Mouse (Mus musculus) lung, postnatal 0 days (tissue): Measurements from ENCODE around the gene Mau2. TPM values are rescaled to one million over a fixed set of nuclear protein-coding genes. Genes with fewer than 3 reads are reported as not detected.

Experiments
- ATAC-seq: fragments of 200-750 bp; cut with Nextera tagmentation; 2 replicates; pipeline ENCODE4 v1.8.0; 2017; ENCODE audit warnings: moderate library complexity
- DNase-seq: peaks from one replicate; pipeline ENCODE4 v3.0.0-alpha.2; 2016; ENCODE audit warnings: low spot score
- H3K27ac ChIP-seq: fragments of 300-500 bp; sonication (generic); 2 replicates; pipeline ENCODE4 v1.5.1; 2014; ENCODE audit warnings: antibody characterized with exemption, mild to moderate bottlenecking, low read length, mixed read lengths
- H3K27me3 ChIP-seq: fragments of 300-500 bp; sonication (generic); replicated peaks from 2 replicates; pipeline ENCODE4 v1.6.1; 2014; ENCODE audit warnings: low read length, mixed read lengths; ENCODE audit not compliant: insufficient read depth
- H3K36me3 ChIP-seq: fragments of 300-500 bp; sonication (generic); 2 replicates; pipeline ENCODE4 v1.6.1; 2014; ENCODE audit warnings: low read length, mixed read lengths; ENCODE audit not compliant: insufficient read depth
- H3K4me1 ChIP-seq: fragments of 300-500 bp; sonication (generic); 2 replicates; pipeline ENCODE4 v1.6.1; 2014; ENCODE audit warnings: antibody characterized with exemption, low read depth, low read length, mixed read lengths; ENCODE audit not compliant: insufficient read depth
- H3K4me2 ChIP-seq: fragments of 300-500 bp; sonication (generic); replicated peaks from 2 replicates; pipeline ENCODE4 v1.6.1; 2014; ENCODE audit warnings: low read depth, mild to moderate bottlenecking, low read length, moderate library complexity, mixed read lengths
- H3K4me3 ChIP-seq: fragments of 300-500 bp; sonication (generic); 2 replicates; pipeline ENCODE4 v1.5.1; 2014; ENCODE audit warnings: low read depth, low read length
- H3K9ac ChIP-seq: fragments of 300-500 bp; sonication (generic); replicated peaks from 2 replicates; pipeline ENCODE4 v1.6.1; 2014; ENCODE audit warnings: low read depth, mild to moderate bottlenecking
- H3K9me3 ChIP-seq: fragments of 300-500 bp; sonication (generic); 2 replicates; pipeline ENCODE4 v1.6.1; 2016; ENCODE audit warnings: low read length, mixed read lengths
- CTCF ChIP-seq: IDR thresholded peaks from 2 replicates; pipeline ENCODE4 v1.5.1; 2016; ENCODE audit warnings: antibody characterized with exemption, mild to moderate bottlenecking
- EP300 ChIP-seq: IDR thresholded peaks from 2 replicates; pipeline ENCODE4 v1.6.1; 2016; ENCODE audit warnings: antibody characterized with exemption, mild to moderate bottlenecking, control low read depth
- WGBS: fragments of 180-500 bp; shearing (Covaris S2); extraction: QIAGEN DNeasy Blood & Tissue Kit; methylation state at CpG from one replicate; pipeline ENCODE4 v1.1.7; 2014; 5-methylcytosine and 5-hydroxymethylcytosine counted together
- polyA plus RNA-seq: library from polyadenylated mRNA; unstranded; fragments of >200 nt; fragmentation: Nextera tagmentation; extraction: Ambion mirVana; gene quantifications from 2 replicates; pipeline ENCODE4 v1.2.1, GENCODE M21; 2015

Mau2 gene
- polyA plus RNA-seq, 1 experiment from 2014 or later = 37.1 TPM

- ATAC-seq = no peak
- Histone ChIP-seq H3K9me3 (no peaks in the 10 kb centered on the region), H3K4me1 (no peaks in the 10 kb centered on the region; the same call in 1 of the 2 replicates), H3K4me3 (peak overlapping the region; percentile 17), H3K9ac (no peak overlapping the region), H3K27me3 (peaks cover 64% of the 10 kb centered on the region), H3K36me3 (no peaks in the 10 kb centered on the region), H3K27ac (no peak overlapping the region), H3K4me2 (peak overlapping the region; percentile 48)
- TF ChIP-seq EP300 (no peak), CTCF (peak; percentile 44)
- 5% methylated on average over 56 of the region's 71 CpGs for WGBS
- no peak for DNase-seq
Measured at GRCm38 (mm10) chr8:70084191-70085065, 41.9 kb upstream of the Mau2 start.

- peaks cover 52% of the 10 kb centered on the region for H3K27me3 ChIP-seq
Measured at GRCm38 (mm10) chr8:70083285-70083684, 40.8 kb upstream of the Mau2 start, which contains the start of gene Hapln4. Hapln4 (plus strand) TSS chr8:70083457.

GRCm38 (mm10) chr8:70081976-70082375, 39.4 kb upstream of the Mau2 start:
- Histone ChIP-seq H3K27ac (no peak overlapping the region), H3K4me3 (no peak overlapping the region), H3K9ac (no peak overlapping the region), H3K4me1 (no peaks in the 10 kb centered on the region; the same call in 1 of the 2 replicates), H3K27me3 (peaks cover 39% of the 10 kb centered on the region), H3K4me2 (no peak overlapping the region), H3K36me3 (no peaks in the 10 kb centered on the region), H3K9me3 (no peaks in the 10 kb centered on the region)
- 92% methylated on average over 2 of the region's 2 CpGs for WGBS
- DNase-seq (no peak), ATAC-seq (no peak)
- no peak for TF ChIP-seq EP300
- TF ChIP-seq CTCF = no peak

More at GRCm38 (mm10) chr8:70083285-70083684, 40.8 kb upstream of the Mau2 start, which contains the start of gene Hapln4:
- Histone ChIP-seq H3K4me2 (peak within 1 kb of the TSS; percentile 48), H3K9me3 (no peaks in the 10 kb centered on the region), H3K4me1 (no peaks in the 10 kb centered on the region; the same call in 1 of the 2 replicates), H3K36me3 (no peaks in the 10 kb centered on the region), H3K4me3 (peak within 1 kb of the TSS; percentile 17), H3K27ac (no peak within 1 kb of the TSS), H3K9ac (no peak within 1 kb of the TSS)
- TF ChIP-seq EP300 = no peak
- 0 out of 2 replicates have a peak, but pooled peaks have one; percentile 2 for TF ChIP-seq CTCF
- DNase-seq (peak; percentile 49), ATAC-seq (no peak)
- 2% methylated on average over 25 of the region's 26 CpGs for WGBS

GRCm38 (mm10) chr8:70073682-70074081, 31.1 kb upstream of the Mau2 start:
- H3K4me3 ChIP-seq = no peak overlapping the region
- H3K27ac ChIP-seq = no peak overlapping the region
- no peaks in the 10 kb centered on the region for H3K9me3 ChIP-seq
- DNase-seq (no peak), ATAC-seq (no peak)
- no peaks in the 10 kb centered on the region for H3K27me3 ChIP-seq
- peaks cover 5% of the 10 kb centered on the region for H3K36me3 ChIP-seq
- no peak overlapping the region for H3K4me2 ChIP-seq
- WGBS = 56% methylated on average over 1 of the region's 1 CpGs
- no peak overlapping the region for H3K9ac ChIP-seq
- TF ChIP-seq EP300 (no peak), CTCF (no peak)
- H3K4me1 ChIP-seq = peaks cover 8% of the 10 kb centered on the region; the same call in 1 of the 2 replicates

- peaks cover 8% of the 10 kb centered on the region for H3K36me3 ChIP-seq
- H3K9ac ChIP-seq = no peak overlapping the region
- H3K4me1 ChIP-seq = peaks cover 8% of the 10 kb centered on the region; the same call in 1 of the 2 replicates
- no peak for DNase-seq
- H3K4me3 ChIP-seq = peak overlapping the region; percentile 28
- 57% methylated on average over 8 of the region's 8 CpGs for WGBS
- no peak overlapping the region for H3K27ac ChIP-seq
- no peak for ATAC-seq
- no peaks in the 10 kb centered on the region for H3K27me3 ChIP-seq
- TF ChIP-seq CTCF (no peak), EP300 (no peak)
- no peaks in the 10 kb centered on the region for H3K9me3 ChIP-seq
- H3K4me2 ChIP-seq = peak overlapping the region; percentile 54
Measured at GRCm38 (mm10) chr8:70073120-70073519, 30.6 kb upstream of the Mau2 start.

- H3K9me3 ChIP-seq = no peaks in the 10 kb centered on the region
- DNase-seq (peak; percentile 66), ATAC-seq (peak; percentile 79)
- H3K9ac ChIP-seq = no peak within 1 kb of the TSS
- peak within 1 kb of the TSS; percentile 54 for H3K4me2 ChIP-seq
- 9% methylated on average over 21 of the region's 27 CpGs for WGBS
- H3K27ac ChIP-seq = no peak within 1 kb of the TSS
- peak within 1 kb of the TSS; percentile 28 for H3K4me3 ChIP-seq
- H3K36me3 ChIP-seq = peaks cover 8% of the 10 kb centered on the region
- H3K27me3 ChIP-seq = no peaks in the 10 kb centered on the region
- TF ChIP-seq EP300 (no peak), CTCF (no peak)
- H3K4me1 ChIP-seq = peaks cover 8% of the 10 kb centered on the region; the same call in 1 of the 2 replicates
Measured at GRCm38 (mm10) chr8:70072441-70073069, 30.0 kb upstream of the Mau2 start, which contains the start of gene Tm6sf2. Tm6sf2 (plus strand) TSS chr8:70072924.
